In the genomic region with DNA sequence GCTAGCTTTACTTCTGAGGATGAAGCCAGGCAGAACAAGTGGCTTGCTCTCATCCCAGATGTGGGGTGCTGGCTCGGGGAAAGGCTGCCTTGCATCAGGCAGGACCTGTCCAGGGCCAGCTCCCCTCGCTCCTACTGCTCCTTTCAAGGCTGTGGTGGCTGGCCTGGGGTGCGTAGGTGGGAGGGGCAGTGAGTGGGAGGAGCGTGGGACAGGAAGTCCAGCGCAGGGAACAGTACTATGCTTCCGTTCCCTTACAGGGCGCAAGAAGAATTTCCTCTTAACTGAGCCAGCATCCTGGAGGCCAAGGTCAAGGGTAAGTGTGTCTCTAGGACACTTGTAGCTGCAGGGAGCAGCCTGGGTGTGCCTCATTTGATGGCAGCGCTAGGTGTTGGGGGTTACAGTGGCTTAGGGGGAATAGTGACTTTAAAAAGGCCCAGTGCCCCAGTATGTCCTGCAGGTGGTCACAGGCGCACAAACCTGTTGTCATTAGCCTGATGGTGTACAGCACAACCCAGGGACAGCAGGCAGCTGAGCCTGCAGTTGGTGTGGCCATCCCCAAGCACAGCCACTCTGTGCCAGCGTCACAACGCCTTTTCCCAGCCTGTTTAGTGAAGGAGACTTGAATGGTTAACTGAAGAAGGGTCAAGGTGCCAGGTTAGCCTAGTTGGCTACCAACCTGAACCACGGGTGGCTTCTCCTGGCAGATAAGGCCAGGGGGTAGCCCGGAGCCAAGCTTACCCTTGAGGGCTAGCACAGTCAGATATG, we compare ENCODE assay signal across 11 mouse cellular contexts. TPM values are rescaled to one million over a fixed set of nuclear protein-coding genes. Genes with fewer than 3 reads are reported as not detected.
DNase-seq lines count a peak whose midpoint lies in the region; ATAC-seq and TF ChIP-seq lines count a peak whose summit lies in the region.
"Had no signal": no experiment of that assay in that cellular context is flagged by ENCODE, and none has a peak within 500 bp of the region (broad histone marks: within the 10 kb centered on the region; RNA-seq: fewer than 3 reads in every experiment).

No protein-coding gene starts in this region.

- no peak overlapping the region for H3K4me3 ChIP-seq in stomach, embryonic 16.5 days (replicated peaks; ENCODE audit: low read length)
- H3K4me3 ChIP-seq in stomach, postnatal 0 days (ENCODE audit: low read depth, low read length), result no peak overlapping the region
- no peak overlapping the region for H3K4me3 ChIP-seq in heart, embryonic 10.5 days
- H3K4me3 ChIP-seq: embryonic facial prominence, embryonic 12.5 days; limb, embryonic 12.5 days; neural tube, embryonic 13.5 days had no signal

- ATAC-seq in stomach, embryonic 16.5 days (ENCODE audit: insufficient read depth, low FRiP score), result peak; percentile 30; the same call in 1 of the 2 replicates
- no peak; the same call in 1 of the 2 replicates for ATAC-seq in stomach, postnatal 0 days (ENCODE audit: low FRiP score, low TSS enrichment)
- no peak for ATAC-seq in activated CD4-positive, CD25-positive, alpha-beta regulatory T cell, adult 4 months

- intact Hi-C loops in left cerebral cortex, postnatal 4 days (cut with DNase I), result no loop called here

- no peak for DNase-seq in stomach, postnatal 0 days (ENCODE audit: low spot score)
- no peak for DNase-seq in heart, embryonic 10.5 days (ENCODE audit: low spot score)
- DNase-seq in kidney, postnatal 4 days, result peak; percentile 36 to 59
- no peak for DNase-seq in right cerebral cortex, postnatal 14 days
- DNase-seq in left cerebral cortex, postnatal 4 days, result no peak
- DNase-seq: gastrocnemius, postnatal 25 days had no signal

- H3K4me2 ChIP-seq in stomach, embryonic 16.5 days (ENCODE audit: low read depth, low read length), result no peak overlapping the region
- H3K4me2 ChIP-seq in stomach, postnatal 0 days (replicated peaks; ENCODE audit: low read depth), result no peak overlapping the region
- H3K4me2 ChIP-seq: embryonic facial prominence, embryonic 12.5 days; limb, embryonic 12.5 days; neural tube, embryonic 13.5 days had no signal

- H3K36me3 ChIP-seq in stomach, embryonic 16.5 days (ENCODE audit: control insufficient read depth, insufficient read depth, low read length), result no peaks in the 10 kb centered on the region
- no peaks in the 10 kb centered on the region for H3K36me3 ChIP-seq in stomach, postnatal 0 days (ENCODE audit: control insufficient read depth, insufficient read depth, low read length)
- H3K36me3 ChIP-seq in heart, embryonic 10.5 days, result peaks cover 36% of the 10 kb centered on the region

- WGBS in stomach, embryonic 16.5 days, result 81% methylated on average over 13 of the region's 13 CpGs
- WGBS in stomach, postnatal 0 days, result 86% methylated on average over 13 of the region's 13 CpGs
- whole genome bisulfite sequencing in heart, embryonic 10.5 days, result 78% methylated on average over 13 of the region's 13 CpGs

- no peaks in the 10 kb centered on the region for H3K4me1 ChIP-seq in stomach, embryonic 16.5 days (ENCODE audit: control insufficient read depth, insufficient read depth, low read length)
- no peaks in the 10 kb centered on the region for H3K4me1 ChIP-seq in stomach, postnatal 0 days (replicated peaks; ENCODE audit: control insufficient read depth, insufficient read depth)
- H3K4me1 ChIP-seq in heart, embryonic 10.5 days, result peaks cover 20% of the 10 kb centered on the region
- H3K4me1 ChIP-seq: embryonic facial prominence, embryonic 12.5 days; limb, embryonic 12.5 days; neural tube, embryonic 13.5 days had no signal

- no peaks in the 10 kb centered on the region for H3K27me3 ChIP-seq in stomach, embryonic 16.5 days (ENCODE audit: control insufficient read depth, insufficient read depth, low read length)
- H3K27me3 ChIP-seq in stomach, postnatal 0 days (ENCODE audit: control insufficient read depth, insufficient read depth, low read length), result no peaks in the 10 kb centered on the region
- H3K27me3 ChIP-seq in heart, embryonic 10.5 days (ENCODE audit: insufficient read depth, poor library complexity, severe bottlenecking), result peaks cover 6% of the 10 kb centered on the region; the same call in 1 of the 2 replicates
- H3K27me3 ChIP-seq: embryonic facial prominence, embryonic 12.5 days; limb, embryonic 12.5 days; neural tube, embryonic 13.5 days had no signal

- H3K27ac ChIP-seq in stomach, embryonic 16.5 days (ENCODE audit: low read length), result no peak overlapping the region
- H3K27ac ChIP-seq in stomach, postnatal 0 days (replicated peaks), result no peak overlapping the region
- peak overlapping the region; percentile 69 for H3K27ac ChIP-seq in heart, embryonic 10.5 days
- H3K27ac ChIP-seq: embryonic facial prominence, embryonic 12.5 days; limb, embryonic 12.5 days; neural tube, embryonic 13.5 days had no signal

- no peak overlapping the region for H3K9ac ChIP-seq in stomach, embryonic 16.5 days (ENCODE audit: low read length)
- no peak overlapping the region for H3K9ac ChIP-seq in stomach, postnatal 0 days (ENCODE audit: low read length)
- H3K9ac ChIP-seq: embryonic facial prominence, embryonic 12.5 days; limb, embryonic 12.5 days; neural tube, embryonic 13.5 days had no signal

- TF ChIP-seq EP300 in stomach, postnatal 0 days (optimal IDR thresholded peaks at IDR 0.05), result no peak

- no peaks in the 10 kb centered on the region for H3K9me3 ChIP-seq in stomach, embryonic 16.5 days (replicated peaks; ENCODE audit: control insufficient read depth, low read length)
- H3K9me3 ChIP-seq in stomach, postnatal 0 days (ENCODE audit: control insufficient read depth, low read length), result no peaks in the 10 kb centered on the region
- no peaks in the 10 kb centered on the region for H3K9me3 ChIP-seq in heart, embryonic 10.5 days
- H3K9me3 ChIP-seq: embryonic facial prominence, embryonic 12.5 days; limb, embryonic 12.5 days; neural tube, embryonic 13.5 days had no signal

- no peak for TF ChIP-seq CTCF in stomach, postnatal 0 days (IDR thresholded peaks at IDR 0.05; ENCODE audit: low read depth)

RNA-seq across cellular contexts. Expression of a gene that starts 10.1 kb away (rescaled TPM):
- polyA plus RNA-seq in stomach, embryonic 16.5 days (2015; fragmentation: Nextera tagmentation; extraction: Ambion mirVana), result 35.1 and 37.3 TPM in 2 replicates
- polyA plus RNA-seq in stomach, postnatal 0 days (2015; fragmentation: Nextera tagmentation; extraction: Ambion mirVana), result 27.4 and 27.5 TPM in 2 replicates
- polyA plus RNA-seq in heart, embryonic 10.5 days (2016; fragmentation: Nextera tagmentation; extraction: Ambion mirVana), result 53.1 TPM in 2 replicates
- polyA plus RNA-seq in activated CD4-positive, CD25-positive, alpha-beta regulatory T cell, adult 4 months (2017; shearing (Covaris generic)), result 10 to 100 TPM; 19.6 to 28.3 TPM
- 10 to 100 TPM; 31.6 to 35.8 TPM for total RNA-seq in left cerebral cortex, postnatal 4 days (2021)

Comparison
In these comparisons a context has a peak if more than half of its experiments do, and no peak if none do; other contexts are left out.
1. DNase-seq: peak in kidney, postnatal 4 days (2 of 2); none in stomach, postnatal 0 days (single experiment), heart, embryonic 10.5 days (single experiment), right cerebral cortex, postnatal 14 days (single experiment) and left cerebral cortex, postnatal 4 days (single experiment).